Mouse (Mus musculus) ES-E14 (cell line): Measurements from ENCODE around the gene Eif3m. TPM values are rescaled to one million over a fixed set of nuclear protein-coding genes. Genes with fewer than 3 reads are reported as not detected.
A peak's percentile ranks its signal among the peaks of the same experiment; 100 is the strongest.
"Not testable (repeated sequence)": the region's sequence is repeated elsewhere in the genome, so short reads cannot be mapped to it uniquely, and the experiment has no call there.

ENCODE experiments used
- DNase-seq: peaks from one replicate; pipeline ENCODE4 v3.0.0-alpha.2; 2013; ENCODE audit warnings: low read depth, low spot score
- H3K27ac ChIP-seq: 2 replicates; pipeline ENCODE4 v1.5.1; 2012; ENCODE audit warnings: low read depth, mild to moderate bottlenecking, low read length, moderate library complexity, mixed read lengths; ENCODE audit not compliant: poor library complexity, insufficient read depth, severe bottlenecking
- H3K36me3 ChIP-seq: 2 replicates; pipeline ENCODE4 v1.6.1; 2012; ENCODE audit warnings: mild to moderate bottlenecking, low read length, moderate library complexity, mixed read lengths; ENCODE audit not compliant: control insufficient read depth, poor library complexity, insufficient read depth, severe bottlenecking
- H3K4me1 ChIP-seq, 2 experiments: fragments of 150-350 bp in 1 of 2; sonication (generic) in 1 of 2; 2 replicates each; pipeline ENCODE4 v1.6.1; 2012; ENCODE audit warnings: low read length in 2 of 2, mild to moderate bottlenecking in 1 of 2, mixed read lengths in 1 of 2; ENCODE audit not compliant: control insufficient read depth in 2 of 2, insufficient read depth in 2 of 2, poor library complexity in 1 of 2
- H3K4me3 ChIP-seq, 2 experiments: fragments of 150-350 bp in 1 of 2; sonication (generic) in 1 of 2; 2 replicates each; pipeline ENCODE4 v1.5.1; 2012; ENCODE audit warnings: low read length in 2 of 2, low read depth in 1 of 2, mild to moderate bottlenecking in 1 of 2, mixed read lengths in 1 of 2; ENCODE audit not compliant: insufficient read depth in 1 of 2, poor library complexity in 1 of 2, severe bottlenecking in 1 of 2
- H3K9ac ChIP-seq: 2 replicates; pipeline ENCODE4 v1.6.1; 2012; ENCODE audit warnings: low read depth, mild to moderate bottlenecking, low read length, mixed read lengths; ENCODE audit not compliant: poor library complexity, insufficient read depth, severe bottlenecking
- H3K9me3 ChIP-seq: fragments of 150-350 bp; sonication (generic); 2 replicates; pipeline ENCODE4 v1.6.1; 2012; ENCODE audit warnings: low read depth, mild to moderate bottlenecking, low read length; ENCODE audit not compliant: control insufficient read depth, insufficient read depth
- CHD2 ChIP-seq: IDR thresholded peaks from 2 replicates; pipeline ENCODE4 v1.6.1; 2014; ENCODE audit warnings: mild to moderate bottlenecking, low read depth, low read length, inconsistent platforms
- HCFC1 ChIP-seq: IDR thresholded peaks from 2 replicates; pipeline ENCODE4 v1.6.1; 2012; ENCODE audit warnings: low read length, inconsistent platforms, borderline replicate concordance; ENCODE audit not compliant: insufficient read depth
- MAFK ChIP-seq: IDR thresholded peaks from 2 replicates; pipeline ENCODE4 v1.6.1; 2014; ENCODE audit warnings: mild to moderate bottlenecking, low read depth, low read length, inconsistent platforms; ENCODE audit not compliant: insufficient read depth
- ZC3H11A ChIP-seq: IDR thresholded peaks from 2 replicates; pipeline ENCODE4 v1.6.1; 2012; ENCODE audit warnings: low read depth, mild to moderate bottlenecking, inconsistent platforms, low read length, borderline replicate concordance
- ZNF384 ChIP-seq: IDR thresholded peaks from 2 replicates; pipeline ENCODE4 v1.6.1; 2012; ENCODE audit warnings: low read depth, low read length, inconsistent platforms
- in situ Hi-C, 2 experiments: fragments of 600-800 bp; cut with MboI; formaldehyde crosslinking; loops; one replicate each; pipeline ENCODE4 v1.15.1; 2025; ENCODE audit warnings: low sequenced_read_pairs in 2 of 2, inconsistent platforms in 1 of 2; ENCODE audit not compliant: unreplicated experiment in 2 of 2
- total RNA-seq: library from RNA; depleted of rRNA; stranded (reverse); fragments of 300-350 nt; gene quantifications from 2 replicates; pipeline ENCODE4 v1.2.3, GENCODE M21; 2012

Eif3m gene
- total RNA-seq, 1 experiment = 229 TPM

DNA sequence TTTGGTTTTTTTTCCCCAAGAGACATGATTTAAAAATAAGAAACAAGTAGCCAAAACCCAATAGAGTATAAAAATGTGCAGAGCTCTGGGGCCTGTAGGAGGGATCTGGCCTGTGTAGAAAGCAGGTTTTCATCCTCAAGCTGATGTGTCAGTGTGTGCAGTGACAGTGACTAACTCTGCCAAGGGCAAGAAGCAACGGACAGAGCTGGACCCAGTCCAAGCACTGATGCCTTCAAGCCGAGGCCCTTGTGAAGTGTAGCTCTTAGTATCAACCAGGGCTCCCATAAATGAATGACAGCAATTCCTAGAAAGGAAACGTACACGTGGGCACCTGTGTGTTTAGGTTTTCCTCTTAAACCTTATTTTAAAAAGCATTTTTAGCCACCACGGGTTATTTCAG lies 11.9 kb upstream of the Eif3m start:
- TF ChIP-seq CHD2 = no peak
- TF ChIP-seq HCFC1 = no peak
- TF ChIP-seq ZC3H11A = no peak
- no peak for TF ChIP-seq ZNF384
- no peak for TF ChIP-seq MAFK
- H3K9me3 ChIP-seq = no peaks in the 10 kb centered on the region
- in situ Hi-C loops = no loop called here
- DNase-seq = no peak
- H3K4me1 ChIP-seq = peaks cover 0 to 2% of the 10 kb centered on the region in 2 experiments; a peak in 1 of 4 replicates
- H3K27ac ChIP-seq = no peak overlapping the region
- H3K9ac ChIP-seq = no peak overlapping the region
- H3K36me3 ChIP-seq = no peaks in the 10 kb centered on the region
- no peak overlapping the region for H3K4me3 ChIP-seq

DNA sequence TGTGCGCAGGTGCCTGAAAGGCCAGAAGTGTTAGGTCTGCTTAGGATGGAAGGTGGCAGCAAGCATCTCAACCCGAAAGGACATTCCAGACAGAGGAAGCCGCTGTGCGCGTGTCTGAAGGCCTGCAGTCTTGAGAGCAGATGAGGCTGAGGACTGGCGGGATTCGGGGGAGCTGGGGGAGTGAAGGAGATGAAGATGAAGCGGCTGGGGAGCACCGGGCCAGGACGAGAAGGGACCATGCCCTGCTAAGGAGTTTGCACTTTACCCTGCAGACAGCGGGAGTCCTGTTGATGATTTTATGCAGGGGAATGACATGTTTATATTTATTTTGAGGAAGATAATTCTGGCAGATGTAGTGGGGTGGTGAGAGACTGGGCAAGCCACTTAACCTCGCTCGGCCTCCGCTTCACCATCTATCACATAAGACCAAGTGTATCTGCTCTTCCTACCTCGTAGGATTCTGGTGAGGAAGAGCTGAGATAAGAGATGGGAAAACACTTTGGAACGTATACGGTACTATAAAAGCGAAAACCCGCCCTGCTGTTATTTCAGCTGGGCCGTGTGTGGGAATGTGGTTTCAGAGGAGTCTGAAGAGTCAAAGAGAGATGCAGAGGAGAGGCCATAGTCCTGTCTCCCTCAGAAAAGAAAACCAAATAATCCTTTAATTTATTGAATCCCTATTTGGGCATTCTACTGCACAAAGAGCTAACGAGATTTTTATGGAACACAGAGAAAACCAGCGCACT lies 10.2 kb upstream of the Eif3m start:
- Histone ChIP-seq H3K4me1 (peaks cover 0 to 2% of the 10 kb centered on the region in 2 experiments; a peak in 1 of 4 replicates), H3K9me3 (no peaks in the 10 kb centered on the region), H3K36me3 (no peaks in the 10 kb centered on the region), H3K9ac (no peak overlapping the region), H3K4me3 (peak overlapping the region; percentile 15 to 32; a peak in 3 of 4 replicates), H3K27ac (no peak overlapping the region)
- DNase-seq = no peak
- TF ChIP-seq HCFC1 = no peak
- no peak for TF ChIP-seq CHD2
- TF ChIP-seq ZNF384 = no peak
- no peak for TF ChIP-seq MAFK
- TF ChIP-seq ZC3H11A = no peak
- in situ Hi-C loops = no loop called here

DNA sequence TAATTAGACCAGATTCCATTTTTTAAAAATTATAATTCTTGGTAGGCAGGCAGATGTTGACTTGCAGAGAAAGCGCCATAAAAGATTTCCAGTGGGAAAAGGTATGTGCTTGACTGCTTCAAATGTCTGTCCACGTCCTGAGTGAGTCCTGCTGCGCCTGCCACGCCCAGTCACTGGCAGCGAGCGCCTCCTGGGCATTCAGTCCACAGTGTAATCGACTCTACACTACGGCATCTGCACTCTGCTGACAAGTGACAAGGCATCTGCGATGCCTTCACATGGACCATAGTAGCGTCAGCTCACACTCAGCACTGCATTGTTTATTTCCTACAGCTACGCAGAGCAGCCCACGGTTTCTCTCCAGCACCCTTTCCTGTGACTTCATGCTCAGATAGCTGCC lies 8.7 kb upstream of the Eif3m start:
- in situ Hi-C loops, H3K36me3 ChIP-seq, DNase-seq: not testable (repeated sequence)

DNA sequence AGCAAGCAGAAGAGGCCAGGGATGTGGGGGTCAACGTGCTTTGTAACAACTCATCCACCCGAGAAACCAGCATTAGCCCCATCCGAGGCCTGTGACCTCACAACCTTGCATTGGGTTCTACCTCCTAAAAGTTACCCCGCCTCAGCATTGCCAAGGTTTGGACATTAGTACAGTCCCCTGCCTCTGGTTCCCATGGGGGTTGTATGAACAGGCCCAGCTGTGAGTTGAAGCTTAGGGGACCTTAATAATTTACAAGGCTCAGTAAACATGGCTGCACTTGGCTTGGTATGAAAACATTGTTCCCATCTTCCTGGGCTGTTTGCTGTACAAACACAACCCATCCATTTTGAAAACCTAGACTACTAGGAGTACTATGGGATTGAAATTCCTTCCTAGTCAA lies 6.9 kb upstream of the Eif3m start:
- Histone ChIP-seq H3K4me3 (no peak overlapping the region), H3K9me3 (no peaks in the 10 kb centered on the region), H3K27ac (no peak overlapping the region), H3K4me1 (peaks cover 0 to 2% of the 10 kb centered on the region in 2 experiments; a peak in 1 of 4 replicates), H3K36me3 (no peaks in the 10 kb centered on the region), H3K9ac (no peak overlapping the region)
- in situ Hi-C loops = no loop called here
- no peak for DNase-seq
- TF ChIP-seq HCFC1 (no peak), ZC3H11A (no peak), ZNF384 (no peak), MAFK (no peak), CHD2 (no peak)

More for the DNA sequence above, 8.7 kb upstream of the Eif3m start:
- not testable (repeated sequence) for H3K9ac ChIP-seq, H3K9me3 ChIP-seq, H3K4me1 ChIP-seq, H3K4me3 ChIP-seq, H3K27ac ChIP-seq
